Mouse (Mus musculus): ENCODE measurements around the gene Eml6. TPM values are rescaled to one million over a fixed set of nuclear protein-coding genes. Genes with fewer than 3 reads are reported as not detected.

The Eml6 gene
- total RNA-seq, 1 experiment = 0.80 TPM

GRCm38 (mm10) chr11:29749468-29749829 is 276.4 kb downstream of the Eml6 start:
- no peak overlapping the region for H3K4me3 ChIP-seq (ENCODE audit: insufficient read depth in 1 of 2, low read depth in 1 of 2, low read length in 2 of 2, poor library complexity in 1 of 2, severe bottlenecking in 1 of 2)
- in situ Hi-C loops (cut with MboI; ENCODE audit: low sequenced_read_pairs in 2 of 2, unreplicated experiment in 2 of 2) = no loop called here
- peaks cover 8% of the 10 kb centered on the region for H3K36me3 ChIP-seq (ENCODE audit: control insufficient read depth, insufficient read depth, low read length, poor library complexity, severe bottlenecking)
- no peak overlapping the region for H3K9ac ChIP-seq (ENCODE audit: insufficient read depth, low read depth, low read length, poor library complexity, severe bottlenecking)
- H3K4me1 ChIP-seq (ENCODE audit: control insufficient read depth in 2 of 2, insufficient read depth in 2 of 2, low read length in 2 of 2, poor library complexity in 1 of 2) = peaks cover 4 to 19% of the 10 kb centered on the region in 2 experiments; a peak in 2 of 4 replicates
- H3K27ac ChIP-seq (ENCODE audit: insufficient read depth, low read depth, low read length, poor library complexity, severe bottlenecking) = no peak overlapping the region; the same call in 1 of the 2 replicates
- no peak for DNase-seq (ENCODE audit: low read depth, low spot score)
- TF ChIP-seq MAFK (IDR thresholded peaks at IDR 0.05; ENCODE audit: insufficient read depth, low read depth, low read length) (no peak), ZNF384 (IDR thresholded peaks at IDR 0.05; ENCODE audit: low read depth, low read length) (no peak), ZC3H11A (IDR thresholded peaks at IDR 0.05; ENCODE audit: borderline replicate concordance, low read depth, low read length) (no peak), HCFC1 (IDR thresholded peaks at IDR 0.05; ENCODE audit: borderline replicate concordance, insufficient read depth, low read length) (no peak), CHD2 (IDR thresholded peaks at IDR 0.05; ENCODE audit: low read depth, low read length) (no peak)
- no peaks in the 10 kb centered on the region for H3K9me3 ChIP-seq (ENCODE audit: control insufficient read depth, insufficient read depth, low read depth, low read length)

DNA sequence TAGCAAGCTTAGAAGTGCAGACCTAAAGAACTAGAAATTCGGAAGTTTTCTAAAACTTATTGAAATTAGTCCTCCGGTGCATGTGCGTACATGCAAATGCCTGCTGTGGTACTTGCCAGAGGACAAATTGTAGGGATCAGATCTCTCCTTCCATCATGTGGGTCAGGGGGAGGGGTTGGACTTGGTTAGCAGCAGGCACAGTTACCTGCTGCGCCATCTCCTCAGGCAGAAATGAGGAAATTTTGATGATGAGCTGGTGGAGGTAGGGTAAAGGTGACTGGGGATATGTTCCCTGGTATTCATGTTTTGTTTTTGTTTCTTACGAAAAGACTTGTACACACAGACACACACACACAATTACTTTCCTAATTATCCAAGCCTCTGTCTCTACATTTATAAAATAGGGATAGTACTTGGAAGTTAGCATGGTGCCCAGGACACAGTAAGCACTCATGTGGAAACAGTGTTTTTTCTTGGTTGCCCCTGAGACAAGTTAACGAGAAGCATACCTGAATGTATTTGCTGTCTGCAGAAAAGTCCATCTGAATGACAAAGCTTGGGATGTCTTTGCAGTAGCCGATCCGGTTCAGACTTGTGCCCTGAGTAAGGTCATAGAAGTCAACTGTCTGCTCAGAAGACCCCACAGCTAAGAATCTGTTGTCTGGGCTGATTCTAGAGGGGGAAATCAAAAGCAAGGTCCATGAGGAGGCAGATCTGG is 276.9 kb downstream of the Eml6 start:
- TF ChIP-seq MAFK (IDR thresholded peaks at IDR 0.05; ENCODE audit: insufficient read depth, low read depth, low read length) (no peak), ZC3H11A (IDR thresholded peaks at IDR 0.05; ENCODE audit: borderline replicate concordance, low read depth, low read length) (no peak), HCFC1 (IDR thresholded peaks at IDR 0.05; ENCODE audit: borderline replicate concordance, insufficient read depth, low read length) (no peak), ZNF384 (IDR thresholded peaks at IDR 0.05; ENCODE audit: low read depth, low read length) (no peak), CHD2 (IDR thresholded peaks at IDR 0.05; ENCODE audit: low read depth, low read length) (peak; percentile 54)
- peaks cover 8% of the 10 kb centered on the region for H3K36me3 ChIP-seq (ENCODE audit: control insufficient read depth, insufficient read depth, low read length, poor library complexity, severe bottlenecking)
- no peak overlapping the region for H3K4me3 ChIP-seq (ENCODE audit: insufficient read depth in 1 of 2, low read depth in 1 of 2, low read length in 2 of 2, poor library complexity in 1 of 2, severe bottlenecking in 1 of 2)
- H3K9me3 ChIP-seq (ENCODE audit: control insufficient read depth, insufficient read depth, low read depth, low read length) = no peaks in the 10 kb centered on the region
- in situ Hi-C loops (cut with MboI; ENCODE audit: low sequenced_read_pairs in 2 of 2, unreplicated experiment in 2 of 2) = no loop called here
- peaks cover 4 to 19% of the 10 kb centered on the region in 2 experiments; a peak in 2 of 4 replicates for H3K4me1 ChIP-seq (ENCODE audit: control insufficient read depth in 2 of 2, insufficient read depth in 2 of 2, low read length in 2 of 2, poor library complexity in 1 of 2)
- H3K27ac ChIP-seq (ENCODE audit: insufficient read depth, low read depth, low read length, poor library complexity, severe bottlenecking) = peak overlapping the region; percentile 44; the same call in 1 of the 2 replicates
- no peak overlapping the region for H3K9ac ChIP-seq (ENCODE audit: insufficient read depth, low read depth, low read length, poor library complexity, severe bottlenecking)
- DNase-seq (ENCODE audit: low read depth, low spot score) = peak; percentile 26

DNA sequence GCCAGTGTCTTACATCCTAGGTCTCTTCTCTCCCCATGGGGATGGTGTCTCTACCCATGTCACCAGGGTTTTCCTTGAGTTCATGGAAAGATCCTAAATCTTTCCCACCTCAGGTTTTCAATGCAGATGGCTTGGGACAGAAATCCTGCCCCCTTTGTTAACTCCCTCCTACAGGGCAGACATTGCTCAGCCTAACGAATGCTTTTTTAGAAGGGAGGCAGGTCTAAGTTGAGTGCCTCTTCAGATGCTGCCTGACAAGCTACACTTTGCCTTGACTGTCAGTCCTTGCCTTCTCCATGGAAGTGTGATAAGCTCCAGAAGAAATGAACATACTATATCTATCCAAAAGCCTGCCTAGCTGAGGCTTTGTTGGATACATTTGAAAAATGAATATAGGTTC is 278.0 kb downstream of the Eml6 start:
- peaks cover 4 to 19% of the 10 kb centered on the region in 2 experiments; a peak in 2 of 4 replicates for H3K4me1 ChIP-seq (ENCODE audit: control insufficient read depth in 2 of 2, insufficient read depth in 2 of 2, low read length in 2 of 2, poor library complexity in 1 of 2)
- H3K36me3 ChIP-seq (ENCODE audit: control insufficient read depth, insufficient read depth, low read length, poor library complexity, severe bottlenecking) = peaks cover 12% of the 10 kb centered on the region
- H3K9ac ChIP-seq (ENCODE audit: insufficient read depth, low read depth, low read length, poor library complexity, severe bottlenecking) = no peak overlapping the region
- TF ChIP-seq MAFK (IDR thresholded peaks at IDR 0.05; ENCODE audit: insufficient read depth, low read depth, low read length) (no peak), CHD2 (IDR thresholded peaks at IDR 0.05; ENCODE audit: low read depth, low read length) (no peak), HCFC1 (IDR thresholded peaks at IDR 0.05; ENCODE audit: borderline replicate concordance, insufficient read depth, low read length) (no peak), ZNF384 (IDR thresholded peaks at IDR 0.05; ENCODE audit: low read depth, low read length) (no peak), ZC3H11A (IDR thresholded peaks at IDR 0.05; ENCODE audit: borderline replicate concordance, low read depth, low read length) (no peak)
- no peak overlapping the region for H3K27ac ChIP-seq (ENCODE audit: insufficient read depth, low read depth, low read length, poor library complexity, severe bottlenecking)
- no peaks in the 10 kb centered on the region for H3K9me3 ChIP-seq (ENCODE audit: control insufficient read depth, insufficient read depth, low read depth, low read length)
- DNase-seq (ENCODE audit: low read depth, low spot score) = no peak
- in situ Hi-C loops (cut with MboI; ENCODE audit: low sequenced_read_pairs in 2 of 2, unreplicated experiment in 2 of 2) = no loop called here
- H3K4me3 ChIP-seq (ENCODE audit: insufficient read depth in 1 of 2, low read depth in 1 of 2, low read length in 2 of 2, poor library complexity in 1 of 2, severe bottlenecking in 1 of 2) = no peak overlapping the region

GRCm38 (mm10) chr11:29747365-29747764 is 278.5 kb downstream of the Eml6 start:
- no peak overlapping the region for H3K27ac ChIP-seq (ENCODE audit: insufficient read depth, low read depth, low read length, poor library complexity, severe bottlenecking)
- H3K9ac ChIP-seq (ENCODE audit: insufficient read depth, low read depth, low read length, poor library complexity, severe bottlenecking) = no peak overlapping the region
- peaks cover 12% of the 10 kb centered on the region for H3K36me3 ChIP-seq (ENCODE audit: control insufficient read depth, insufficient read depth, low read length, poor library complexity, severe bottlenecking)
- H3K9me3 ChIP-seq (ENCODE audit: control insufficient read depth, insufficient read depth, low read depth, low read length) = no peaks in the 10 kb centered on the region
- DNase-seq (ENCODE audit: low read depth, low spot score) = no peak
- peaks cover 4 to 19% of the 10 kb centered on the region in 2 experiments; a peak in 2 of 4 replicates for H3K4me1 ChIP-seq (ENCODE audit: control insufficient read depth in 2 of 2, insufficient read depth in 2 of 2, low read length in 2 of 2, poor library complexity in 1 of 2)
- TF ChIP-seq MAFK (IDR thresholded peaks at IDR 0.05; ENCODE audit: insufficient read depth, low read depth, low read length) = no peak
- TF ChIP-seq HCFC1 (IDR thresholded peaks at IDR 0.05; ENCODE audit: borderline replicate concordance, insufficient read depth, low read length) = no peak
- TF ChIP-seq ZC3H11A (IDR thresholded peaks at IDR 0.05; ENCODE audit: borderline replicate concordance, low read depth, low read length) = no peak
- TF ChIP-seq CHD2 (IDR thresholded peaks at IDR 0.05; ENCODE audit: low read depth, low read length) = no peak
- TF ChIP-seq ZNF384 (IDR thresholded peaks at IDR 0.05; ENCODE audit: low read depth, low read length) = no peak
- no peak overlapping the region for H3K4me3 ChIP-seq (ENCODE audit: insufficient read depth in 1 of 2, low read depth in 1 of 2, low read length in 2 of 2, poor library complexity in 1 of 2, severe bottlenecking in 1 of 2)
- in situ Hi-C loops (cut with MboI; ENCODE audit: low sequenced_read_pairs in 2 of 2, unreplicated experiment in 2 of 2) = no loop called here
